Mouse (Mus musculus): ENCODE data around the gene Iqgap2. TPM values are rescaled to one million over a fixed set of nuclear protein-coding genes. Genes with fewer than 3 reads are reported as not detected.

Iqgap2 gene
- polyA plus RNA-seq, 1 experiment from 2014 or later: 18.5 TPM

GRCm38 (mm10) chr13:95617082-95617670, 274.5 kb downstream of the Iqgap2 start:
- H3K27ac ChIP-seq (ENCODE audit: low read depth, low read length): no peak overlapping the region
- ATAC-seq (ENCODE audit: low FRiP score): no peak
- WGBS: 9% methylated on average over 17 of the region's 17 CpGs

DNA sequence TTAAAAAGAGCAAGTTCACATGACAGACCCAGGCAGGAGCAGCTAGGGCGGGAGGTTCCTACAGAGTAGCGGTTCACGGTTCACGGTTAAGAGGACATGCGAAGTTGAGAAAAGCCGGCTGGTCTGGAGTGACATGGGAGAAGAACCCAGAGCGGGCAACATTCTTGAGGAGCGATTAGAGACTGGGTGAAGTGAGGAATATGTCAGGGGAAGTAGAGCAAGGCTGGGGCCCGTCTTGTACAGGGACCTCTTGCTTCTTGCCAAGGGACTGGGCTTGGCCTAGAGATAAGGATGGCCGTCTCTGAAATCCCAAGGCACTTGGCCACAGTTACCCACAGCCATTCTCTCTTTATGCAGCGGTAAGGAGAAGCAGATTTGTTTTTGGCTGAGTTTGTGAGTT, 275.2 kb downstream of the Iqgap2 start:
- peaks cover 19% of the 10 kb centered on the region for H3K4me1 ChIP-seq (ENCODE audit: control insufficient read depth, insufficient read depth, low read length)
- 65% methylated on average over 11 of the region's 11 CpGs for WGBS
- no peak for ATAC-seq (ENCODE audit: low FRiP score)
- DNase-seq (ENCODE audit: low spot score, missing footprints): no peak
- peak overlapping the region; percentile 88 for H3K4me3 ChIP-seq (ENCODE audit: low read depth, low read length)
- H3K9ac ChIP-seq (ENCODE audit: low read length): peak overlapping the region; percentile 98
- no peaks in the 10 kb centered on the region for H3K36me3 ChIP-seq (ENCODE audit: control insufficient read depth, insufficient read depth, low read length)
- no peaks in the 10 kb centered on the region for H3K9me3 ChIP-seq (ENCODE audit: control insufficient read depth, low read length)
- no peaks in the 10 kb centered on the region for H3K27me3 ChIP-seq (ENCODE audit: control insufficient read depth, insufficient read depth, low read length)
- H3K27ac ChIP-seq (ENCODE audit: low read depth, low read length): no peak overlapping the region
- peak overlapping the region; percentile 87 for H3K4me2 ChIP-seq

More at GRCm38 (mm10) chr13:95617082-95617670, 274.5 kb downstream of the Iqgap2 start:
- Histone ChIP-seq H3K36me3 (ENCODE audit: control insufficient read depth, insufficient read depth, low read length) (no peaks in the 10 kb centered on the region), H3K4me3 (ENCODE audit: low read depth, low read length) (peak overlapping the region; percentile 88), H3K27me3 (ENCODE audit: control insufficient read depth, insufficient read depth, low read length) (no peaks in the 10 kb centered on the region), H3K4me2 (peak overlapping the region; percentile 87), H3K4me1 (ENCODE audit: control insufficient read depth, insufficient read depth, low read length) (peaks cover 19% of the 10 kb centered on the region), H3K9me3 (ENCODE audit: control insufficient read depth, low read length) (no peaks in the 10 kb centered on the region), H3K9ac (ENCODE audit: low read length) (peak overlapping the region; percentile 98)
- peak; percentile 93 for DNase-seq (ENCODE audit: low spot score, missing footprints)

DNA sequence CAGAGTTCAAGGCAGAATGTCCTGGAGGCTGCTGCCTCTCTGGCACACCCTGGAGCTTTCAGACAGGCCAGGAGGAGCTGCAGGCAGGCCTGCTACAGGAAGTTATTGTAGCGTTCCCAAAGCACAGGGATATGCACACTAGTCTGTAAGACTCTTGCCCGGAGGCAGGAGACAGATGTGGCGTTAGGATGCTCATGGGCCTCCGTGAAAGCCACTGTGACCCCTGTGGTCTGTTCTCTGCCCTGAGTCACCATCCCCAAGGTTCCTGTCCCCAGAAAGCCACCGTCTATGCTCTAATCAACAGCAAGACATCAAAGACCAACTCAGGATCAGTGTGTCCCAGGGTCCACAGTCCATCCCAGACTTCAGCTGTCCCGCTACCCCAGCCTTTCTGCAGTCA, 277.0 kb downstream of the Iqgap2 start:
- no peaks in the 10 kb centered on the region for H3K9me3 ChIP-seq (ENCODE audit: control insufficient read depth, low read length)
- 80% methylated on average over 6 of the region's 6 CpGs for WGBS
- ATAC-seq (ENCODE audit: low FRiP score): no peak
- DNase-seq (ENCODE audit: low spot score, missing footprints): no peak
- no peak overlapping the region for H3K4me3 ChIP-seq (ENCODE audit: low read depth, low read length)
- H3K4me2 ChIP-seq: no peak overlapping the region
- peaks cover 19% of the 10 kb centered on the region for H3K4me1 ChIP-seq (ENCODE audit: control insufficient read depth, insufficient read depth, low read length)
- peaks cover 3% of the 10 kb centered on the region; the same call in 1 of the 2 replicates for H3K36me3 ChIP-seq (ENCODE audit: control insufficient read depth, insufficient read depth, low read length)
- no peaks in the 10 kb centered on the region for H3K27me3 ChIP-seq (ENCODE audit: control insufficient read depth, insufficient read depth, low read length)
- no peak overlapping the region for H3K27ac ChIP-seq (ENCODE audit: low read depth, low read length)
- no peak overlapping the region for H3K9ac ChIP-seq (ENCODE audit: low read length)

- H3K4me1 ChIP-seq (ENCODE audit: control insufficient read depth, insufficient read depth, low read length): peaks cover 16% of the 10 kb centered on the region
- DNase-seq (ENCODE audit: low spot score, missing footprints) (peak; percentile 72), ATAC-seq (ENCODE audit: low FRiP score) (no peak)
- no peaks in the 10 kb centered on the region for H3K9me3 ChIP-seq (ENCODE audit: control insufficient read depth, low read length)
- no peaks in the 10 kb centered on the region for H3K27me3 ChIP-seq (ENCODE audit: control insufficient read depth, insufficient read depth, low read length)
- no peak overlapping the region for H3K27ac ChIP-seq (ENCODE audit: low read depth, low read length)
- H3K4me2 ChIP-seq: no peak overlapping the region
- peaks cover 5% of the 10 kb centered on the region; the same call in 1 of the 2 replicates for H3K36me3 ChIP-seq (ENCODE audit: control insufficient read depth, insufficient read depth, low read length)
- H3K9ac ChIP-seq (ENCODE audit: low read length): no peak overlapping the region
- no peak overlapping the region for H3K4me3 ChIP-seq (ENCODE audit: low read depth, low read length)
- WGBS: 91% methylated on average over 10 of the region's 10 CpGs
These were observed 279.5 kb downstream of the Iqgap2 start for GRCm38 (mm10) chr13:95612243-95612642.

DNA sequence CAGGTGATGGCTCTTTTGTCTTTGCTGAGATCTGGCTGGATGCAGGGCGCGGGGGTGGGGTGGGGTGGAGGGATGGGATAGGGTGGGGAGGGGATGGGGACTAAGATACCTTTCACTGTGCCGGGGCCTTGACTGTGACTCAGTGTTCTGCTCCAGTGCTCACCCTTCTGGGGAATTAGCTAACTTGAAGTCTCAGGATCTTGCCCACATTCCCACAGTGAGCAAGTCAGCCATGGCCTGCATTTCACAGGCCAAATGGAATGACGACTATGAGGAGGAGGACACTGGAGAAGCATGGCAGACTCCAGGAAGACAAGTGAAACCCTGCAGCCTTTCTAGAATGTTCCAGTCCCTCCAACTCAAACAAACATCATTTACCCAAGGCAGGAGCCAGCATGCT, 280.0 kb downstream of the Iqgap2 start:
- Histone ChIP-seq H3K4me3 (ENCODE audit: low read depth, low read length) (no peak overlapping the region), H3K9me3 (ENCODE audit: control insufficient read depth, low read length) (no peaks in the 10 kb centered on the region), H3K27ac (ENCODE audit: low read depth, low read length) (no peak overlapping the region), H3K4me1 (ENCODE audit: control insufficient read depth, insufficient read depth, low read length) (peaks cover 12% of the 10 kb centered on the region), H3K27me3 (ENCODE audit: control insufficient read depth, insufficient read depth, low read length) (no peaks in the 10 kb centered on the region), H3K4me2 (no peak overlapping the region), H3K36me3 (ENCODE audit: control insufficient read depth, insufficient read depth, low read length) (peaks cover 5% of the 10 kb centered on the region; the same call in 1 of the 2 replicates), H3K9ac (ENCODE audit: low read length) (no peak overlapping the region)
- 89% methylated on average over 4 of the region's 4 CpGs for WGBS
- ATAC-seq (ENCODE audit: low FRiP score) (no peak), DNase-seq (ENCODE audit: low spot score, missing footprints) (peak; percentile 14)

- Histone ChIP-seq H3K36me3 (ENCODE audit: control insufficient read depth, insufficient read depth, low read length) (peaks cover 5% of the 10 kb centered on the region; the same call in 1 of the 2 replicates), H3K27me3 (ENCODE audit: control insufficient read depth, insufficient read depth, low read length) (no peaks in the 10 kb centered on the region), H3K9ac (ENCODE audit: low read length) (no peak overlapping the region), H3K4me3 (ENCODE audit: low read depth, low read length) (no peak overlapping the region), H3K4me1 (ENCODE audit: control insufficient read depth, insufficient read depth, low read length) (peaks cover 9% of the 10 kb centered on the region), H3K4me2 (no peak overlapping the region), H3K27ac (ENCODE audit: low read depth, low read length) (no peak overlapping the region), H3K9me3 (ENCODE audit: control insufficient read depth, low read length) (no peaks in the 10 kb centered on the region)
- DNase-seq (ENCODE audit: low spot score, missing footprints) (peak; percentile 54), ATAC-seq (ENCODE audit: low FRiP score) (no peak)
- 89% methylated on average over 16 of the region's 16 CpGs for WGBS
These were observed 280.7 kb downstream of the Iqgap2 start for GRCm38 (mm10) chr13:95610786-95611562.

DNA sequence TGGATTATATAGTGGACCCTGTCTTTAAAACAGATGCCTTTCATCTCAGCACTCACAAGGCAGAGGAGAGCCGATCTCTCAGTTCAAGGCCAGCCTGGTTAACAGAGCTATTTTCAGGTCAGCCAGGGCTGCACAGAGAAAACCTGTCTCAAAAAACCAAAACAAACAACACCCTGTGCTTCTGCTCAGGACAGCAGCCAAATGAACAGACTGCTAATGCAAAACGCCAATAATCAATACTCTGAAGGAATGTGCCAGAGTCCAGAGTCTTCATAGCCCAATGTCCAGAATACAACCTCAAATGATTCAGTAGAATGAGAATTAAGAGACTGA, 282.7 kb downstream of the Iqgap2 start:
- H3K36me3 ChIP-seq (ENCODE audit: control insufficient read depth, insufficient read depth, low read length): peaks cover 12% of the 10 kb centered on the region
- H3K27ac ChIP-seq (ENCODE audit: low read depth, low read length): no peak overlapping the region
- DNase-seq (ENCODE audit: low spot score, missing footprints): no peak
- no peaks in the 10 kb centered on the region for H3K27me3 ChIP-seq (ENCODE audit: control insufficient read depth, insufficient read depth, low read length)
- 88% methylated on average over 2 of the region's 2 CpGs for WGBS
- H3K9me3 ChIP-seq (ENCODE audit: control insufficient read depth, low read length): no peaks in the 10 kb centered on the region
- H3K4me3 ChIP-seq (ENCODE audit: low read depth, low read length): no peak overlapping the region
- no peak overlapping the region for H3K4me2 ChIP-seq
- no peaks in the 10 kb centered on the region for H3K4me1 ChIP-seq (ENCODE audit: control insufficient read depth, insufficient read depth, low read length)
- no peak overlapping the region for H3K9ac ChIP-seq (ENCODE audit: low read length)
- no peak for ATAC-seq (ENCODE audit: low FRiP score)

GRCm38 (mm10) chr13:95608416-95609087, 283.2 kb downstream of the Iqgap2 start:
- no peak overlapping the region for H3K4me2 ChIP-seq
- 92% methylated on average over 6 of the region's 6 CpGs for WGBS
- no peaks in the 10 kb centered on the region for H3K4me1 ChIP-seq (ENCODE audit: control insufficient read depth, insufficient read depth, low read length)
- no peaks in the 10 kb centered on the region for H3K9me3 ChIP-seq (ENCODE audit: control insufficient read depth, low read length)
- no peak for ATAC-seq (ENCODE audit: low FRiP score)
- no peak overlapping the region for H3K27ac ChIP-seq (ENCODE audit: low read depth, low read length)
- H3K27me3 ChIP-seq (ENCODE audit: control insufficient read depth, insufficient read depth, low read length): no peaks in the 10 kb centered on the region
- DNase-seq (ENCODE audit: low spot score, missing footprints): no peak
- H3K9ac ChIP-seq (ENCODE audit: low read length): no peak overlapping the region
- H3K36me3 ChIP-seq (ENCODE audit: control insufficient read depth, insufficient read depth, low read length): peaks cover 17% of the 10 kb centered on the region
- H3K4me3 ChIP-seq (ENCODE audit: low read depth, low read length): no peak overlapping the region

DNA sequence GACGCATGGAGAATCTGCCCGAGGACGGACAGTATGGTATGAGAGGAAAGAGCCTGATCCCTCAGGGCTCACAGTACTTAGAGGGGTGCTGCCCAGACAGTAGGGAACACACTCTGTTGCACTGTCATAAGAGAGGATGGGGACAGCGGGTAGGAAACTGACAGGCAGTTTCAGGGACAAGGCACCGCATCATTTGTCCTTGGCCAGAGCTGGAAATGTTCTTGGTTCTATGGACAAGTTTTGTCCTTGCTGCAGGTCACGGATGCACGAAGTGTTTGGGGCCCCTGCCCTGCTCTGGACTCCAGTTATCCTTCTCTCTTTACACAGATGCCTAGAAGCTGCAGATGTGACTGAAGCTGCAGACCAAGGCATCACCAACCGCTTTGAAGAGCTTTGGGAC, 284.7 kb downstream of the Iqgap2 start:
- H3K4me2 ChIP-seq: no peak overlapping the region
- ATAC-seq (ENCODE audit: low FRiP score): no peak
- no peak overlapping the region for H3K9ac ChIP-seq (ENCODE audit: low read length)
- H3K9me3 ChIP-seq (ENCODE audit: control insufficient read depth, low read length): no peaks in the 10 kb centered on the region
- H3K36me3 ChIP-seq (ENCODE audit: control insufficient read depth, insufficient read depth, low read length): peaks cover 21% of the 10 kb centered on the region
- no peaks in the 10 kb centered on the region for H3K27me3 ChIP-seq (ENCODE audit: control insufficient read depth, insufficient read depth, low read length)
- WGBS: 96% methylated on average over 8 of the region's 8 CpGs
- DNase-seq (ENCODE audit: low spot score, missing footprints): no peak
- no peak overlapping the region for H3K4me3 ChIP-seq (ENCODE audit: low read depth, low read length)
- no peaks in the 10 kb centered on the region for H3K4me1 ChIP-seq (ENCODE audit: control insufficient read depth, insufficient read depth, low read length)
- no peak overlapping the region for H3K27ac ChIP-seq (ENCODE audit: low read depth, low read length)
